Mouse (Mus musculus): ENCODE results near the gene Bpgm.

Gene Bpgm

DNA sequence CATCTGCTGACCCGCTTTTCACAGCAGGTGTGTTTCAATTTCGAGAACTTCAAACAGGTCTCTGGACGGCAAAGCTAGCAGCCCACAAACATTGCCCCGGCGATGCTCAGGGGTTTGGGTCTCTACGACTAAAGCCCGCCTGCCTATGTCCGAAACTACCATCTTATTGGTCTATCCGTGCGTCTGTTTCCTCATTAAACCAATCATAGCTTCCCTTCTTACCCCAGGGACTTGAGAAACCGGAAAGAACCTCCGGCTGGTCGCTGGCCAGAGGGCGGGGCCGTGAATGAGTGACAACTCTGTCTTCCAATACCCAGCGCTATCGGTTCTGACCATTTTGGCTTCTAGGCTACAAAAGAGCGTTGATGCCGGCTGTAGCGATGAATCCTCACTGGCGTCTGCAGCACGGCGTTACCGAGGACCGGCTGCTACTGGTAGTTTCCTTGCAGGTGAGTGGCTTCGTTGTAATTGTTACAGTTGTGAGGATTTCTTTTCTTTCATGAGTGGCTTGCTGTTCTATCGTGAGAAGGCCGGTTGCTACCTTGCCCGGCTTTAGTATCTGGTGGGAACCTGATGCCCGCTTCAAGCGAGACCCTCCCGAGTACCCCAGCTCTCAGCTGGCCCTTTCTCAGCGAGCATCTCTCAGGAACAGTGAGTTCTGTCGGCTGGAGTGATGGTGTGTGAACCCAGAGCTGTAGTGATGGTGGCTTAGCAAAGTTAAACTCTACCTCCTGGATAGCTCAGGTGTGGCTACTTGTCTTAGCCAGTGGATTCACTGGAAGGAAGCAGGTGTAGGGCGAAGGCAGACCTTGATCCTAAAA is at the start of gene Bpgm:
Gene Bpgm, plus strand, starts transcription at position 234 of the 821 bp plus-strand sequence.
- DNase-seq: peak; percentile 96

DNA sequence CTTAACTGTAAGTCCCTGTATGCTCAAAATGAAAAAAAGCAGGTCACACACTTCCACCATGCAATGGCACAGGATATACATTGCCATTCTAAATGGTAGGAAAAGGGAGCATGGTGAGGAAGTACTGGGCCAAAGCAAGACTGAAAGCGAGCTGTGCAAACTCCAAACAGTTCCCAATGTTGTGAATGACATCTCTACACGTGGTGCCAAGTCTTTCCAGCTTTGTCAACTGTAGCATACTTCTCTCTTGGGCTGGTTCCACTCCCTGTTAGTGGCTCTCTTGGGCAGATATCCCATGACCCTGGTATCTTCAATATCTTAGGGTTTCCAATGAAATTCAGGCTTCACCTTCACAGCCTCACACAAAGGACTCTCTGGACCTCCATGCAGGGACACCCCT is 37.0 kb upstream of the Bpgm start:
- no peak for DNase-seq

GRCm38 (mm10) chr6:34441556-34442257 is 34.3 kb upstream of the Bpgm start:
- peak; percentile 11 for DNase-seq

- DNase-seq: no peak
Measured at GRCm38 (mm10) chr6:34443791-34444190, 32.2 kb upstream of the Bpgm start.

GRCm38 (mm10) chr6:34447961-34448360 is 28.0 kb upstream of the Bpgm start:
- peak; percentile 85 for DNase-seq

DNA sequence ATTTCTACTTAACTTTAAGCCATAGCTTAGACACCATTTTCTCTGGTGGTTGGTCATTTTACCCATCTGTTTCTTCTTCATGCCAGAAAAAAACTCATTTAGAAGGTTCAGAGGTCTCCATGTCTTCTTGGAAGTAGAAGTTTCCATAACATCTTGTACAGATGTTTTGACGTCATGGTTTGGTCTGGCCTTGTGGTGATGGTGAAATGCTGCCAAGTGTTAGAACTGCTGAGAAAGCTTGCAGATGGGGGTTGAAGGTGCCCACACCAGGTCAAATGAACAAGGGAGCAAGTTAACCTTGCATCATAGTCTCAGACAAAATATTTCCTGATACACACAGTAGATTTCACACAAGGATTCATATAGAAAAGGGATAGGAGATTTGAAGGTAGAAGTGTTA is 27.3 kb upstream of the Bpgm start:
- DNase-seq: no peak

GRCm38 (mm10) chr6:34452963-34453770 is 22.8 kb upstream of the Bpgm start:
- DNase-seq: no peak

DNA sequence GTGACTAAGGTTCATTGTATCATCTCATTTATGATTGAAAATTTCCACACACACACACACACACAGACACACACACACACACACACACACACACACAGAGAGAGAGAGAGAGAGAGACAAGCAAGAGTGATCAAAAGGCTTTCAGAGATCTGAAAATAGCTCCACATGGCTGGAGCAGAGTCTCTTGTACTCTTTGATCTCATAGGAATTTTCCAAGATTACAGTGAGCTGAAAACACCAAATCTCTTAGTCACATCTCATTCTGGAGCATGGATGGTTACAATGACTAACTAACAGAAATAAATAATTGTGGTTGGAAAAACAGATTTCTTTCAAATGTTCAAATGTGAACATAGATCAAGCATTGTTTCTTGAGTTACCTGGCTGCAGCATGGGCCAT is 16.6 kb upstream of the Bpgm start:
- DNase-seq: no peak

GRCm38 (mm10) chr6:34460651-34461050 is 15.4 kb upstream of the Bpgm start:
- no peak for DNase-seq

DNA sequence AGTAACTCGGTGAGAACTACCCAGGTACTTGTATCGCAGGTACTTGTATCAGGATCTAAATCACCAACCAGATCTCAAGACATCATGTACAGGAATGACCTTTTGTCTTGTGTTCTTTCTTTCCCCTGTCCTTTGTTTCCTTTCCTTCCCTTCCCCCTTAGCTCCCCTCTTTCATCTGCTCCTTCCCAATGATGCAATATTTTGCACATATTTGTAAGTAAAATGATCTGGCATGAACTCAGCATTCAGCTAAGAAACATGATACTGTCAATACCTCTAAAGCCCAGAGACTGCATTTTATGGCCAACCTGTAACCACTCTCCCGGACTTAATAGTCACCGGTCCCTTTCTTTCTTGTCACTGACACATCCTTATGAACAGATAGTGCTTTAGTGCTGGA is 12.4 kb upstream of the Bpgm start:
- DNase-seq: no peak

- no peak for DNase-seq
Measured at GRCm38 (mm10) chr6:34471434-34472110, 4.4 kb upstream of the Bpgm start.

DNA sequence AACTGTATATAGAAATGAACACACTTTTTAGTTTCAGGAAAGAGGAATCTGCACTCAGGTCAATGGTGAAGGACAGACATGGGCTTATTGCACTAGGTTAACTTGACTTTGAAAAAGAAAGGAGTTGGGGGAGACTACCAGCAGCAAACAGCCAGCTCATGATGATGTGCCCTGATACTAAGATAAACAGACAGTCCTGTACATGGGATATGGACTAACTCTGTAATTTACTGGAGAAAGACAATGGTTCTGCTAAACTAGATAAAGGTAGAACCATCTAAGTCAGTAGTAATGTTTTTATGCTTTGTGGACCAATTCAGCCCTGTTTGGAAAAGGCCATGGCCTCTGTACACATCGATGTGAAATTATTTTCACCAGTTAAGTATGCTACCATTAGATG is 2.7 kb upstream of the Bpgm start:
- no peak for DNase-seq

- no peak for DNase-seq
Measured at GRCm38 (mm10) chr6:34474031-34474430, 2.0 kb upstream of the Bpgm start.

DNA sequence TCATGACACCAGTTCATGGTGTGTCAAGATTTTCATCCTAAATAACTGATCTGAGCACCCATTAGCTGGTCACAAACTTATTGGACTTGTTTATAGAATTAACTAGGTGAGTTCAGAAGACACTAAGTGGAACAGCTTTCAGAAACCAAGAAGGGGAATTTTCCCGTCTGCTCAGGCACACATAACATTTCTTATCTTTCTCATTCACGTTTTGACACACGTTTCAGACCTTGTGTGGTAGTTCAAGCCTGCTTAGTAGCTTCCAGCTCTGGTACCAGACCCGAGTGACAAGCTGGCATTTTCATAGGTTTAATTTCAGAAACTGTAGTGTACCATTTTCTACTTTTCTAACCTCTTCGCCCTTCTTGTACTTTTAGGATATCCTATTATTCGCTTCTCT is 616 bp upstream of the Bpgm start:
- no peak for DNase-seq

DNA sequence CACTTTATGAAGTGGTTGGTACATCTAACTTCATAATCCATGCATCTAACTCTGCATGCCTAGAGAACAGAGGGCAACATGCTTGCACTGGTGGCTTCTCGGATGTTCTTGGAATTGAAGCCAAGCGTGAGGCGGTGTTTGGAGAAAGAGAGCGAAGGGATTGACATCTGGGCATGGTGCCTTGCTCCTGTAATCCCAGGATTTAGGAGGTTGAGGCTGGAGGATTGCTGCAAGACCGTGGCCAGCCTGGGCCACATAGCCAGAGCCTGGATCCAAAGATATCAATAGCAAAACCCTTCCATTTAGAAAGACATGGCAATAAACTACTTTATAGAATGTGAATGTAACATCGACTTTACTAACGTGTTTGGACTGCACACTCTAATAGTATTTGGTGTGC is 2.0 kb downstream of the Bpgm start:
- no peak for DNase-seq

GRCm38 (mm10) chr6:34478677-34479360 is 2.8 kb downstream of the Bpgm start:
- no peak for DNase-seq

- DNase-seq: no peak
Measured at GRCm38 (mm10) chr6:34479531-34479930, 3.5 kb downstream of the Bpgm start.

DNA sequence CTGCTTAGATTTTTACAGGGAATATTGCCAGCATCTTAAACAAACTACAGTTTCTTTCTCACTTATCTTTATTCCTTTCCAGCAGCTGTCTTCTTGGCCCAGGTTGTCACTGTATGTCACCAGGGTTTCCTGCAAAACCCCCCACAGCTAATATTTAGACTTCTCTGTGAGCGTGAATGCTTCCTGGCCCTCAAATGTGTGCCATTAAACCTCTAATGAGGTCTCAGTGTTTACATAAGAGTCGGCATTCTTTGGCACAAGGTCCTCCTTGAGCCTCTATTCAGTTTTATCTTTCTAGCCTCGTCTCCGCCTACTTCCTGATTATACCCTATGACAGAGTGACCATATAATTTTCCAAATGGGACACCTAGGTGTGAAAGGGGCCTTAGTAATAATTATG is 4.7 kb downstream of the Bpgm start:
- no peak for DNase-seq

DNA sequence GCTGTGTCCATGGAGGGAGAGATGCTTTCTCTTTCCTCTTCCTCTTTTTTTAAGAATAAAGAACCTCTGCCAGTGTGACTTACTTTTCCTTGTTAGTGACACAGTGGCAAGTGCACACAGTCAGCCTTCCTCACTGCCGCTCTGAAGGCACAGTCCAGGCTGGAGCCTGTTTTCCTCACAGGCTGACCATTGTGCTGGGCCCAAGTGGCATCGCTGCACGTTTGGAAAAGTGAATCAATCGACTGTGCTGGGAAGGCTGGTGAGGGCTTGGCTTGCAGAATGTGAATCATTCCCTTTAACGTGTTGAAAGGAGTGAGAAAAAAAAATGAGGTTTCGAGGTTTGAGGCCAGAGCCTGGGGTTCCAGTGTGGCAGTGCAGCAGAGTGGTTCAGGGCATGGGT is 5.3 kb downstream of the Bpgm start:
- DNase-seq: no peak

DNA sequence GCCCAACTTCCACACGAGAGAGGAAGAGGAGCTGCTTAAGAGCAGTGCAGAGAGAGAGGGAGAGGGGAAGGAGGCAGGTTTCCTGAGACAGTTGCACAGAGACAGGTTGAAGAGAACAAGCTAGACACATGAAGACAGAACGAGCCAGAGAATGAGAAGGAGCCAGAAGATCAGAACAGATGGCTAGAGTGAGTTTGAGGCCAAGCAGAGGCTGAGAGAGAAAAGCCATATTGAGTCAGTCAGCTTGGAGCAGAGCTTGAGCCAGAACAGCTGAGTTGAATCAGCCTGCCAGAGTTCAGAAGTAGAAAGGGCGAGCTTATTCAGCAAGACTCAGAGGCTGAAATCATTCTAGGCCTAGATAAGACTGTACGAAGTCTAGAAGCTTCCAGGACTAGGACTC is 6.8 kb downstream of the Bpgm start:
- DNase-seq: no peak

- no peak for DNase-seq
Measured at GRCm38 (mm10) chr6:34483390-34483789, 7.4 kb downstream of the Bpgm start.

GRCm38 (mm10) chr6:34483811-34484210 is 7.8 kb downstream of the Bpgm start:
- no peak for DNase-seq
